Mouse (Mus musculus) MEL (cell line): ENCODE measurements around the gene Gm10803. TPM values are rescaled to one million over a fixed set of nuclear protein-coding genes. Genes with fewer than 3 reads are reported as not detected.

Experiments
- DNase-seq: peaks from one replicate; pipeline ENCODE4 v3.0.0; 2011; ENCODE audit warnings: low read depth, low spot score
- H3K27ac ChIP-seq: 2 replicates; pipeline ENCODE4 v1.5.1; 2012; ENCODE audit warnings: low read depth, mild to moderate bottlenecking, control low read depth, low read length, moderate library complexity; ENCODE audit not compliant: control insufficient read depth
- H3K27me3 ChIP-seq, 2 experiments: fragments of 150-350 bp in 1 of 2; sonication (generic) in 1 of 2; 2 replicates each; pipeline ENCODE4 v1.6.1; 2012; ENCODE audit warnings: low read length in 2 of 2, mild to moderate bottlenecking in 2 of 2, improper control_type of control experiment in 1 of 2, moderate library complexity in 1 of 2; ENCODE audit not compliant: insufficient read depth in 2 of 2, control insufficient read depth in 1 of 2
- H3K36me3 ChIP-seq, 2 experiments: 2 replicates each; pipeline ENCODE4 v1.6.1; 2012 to 2014; ENCODE audit warnings: low read length in 2 of 2, improper control_type of control experiment in 1 of 2, inconsistent platforms in 1 of 2, mild to moderate bottlenecking in 1 of 2; ENCODE audit not compliant: insufficient read depth in 2 of 2, control insufficient read depth in 1 of 2
- H3K4me1 ChIP-seq, 2 experiments: fragments of 150-350 bp in 1 of 2; sonication (generic) in 1 of 2; 2 replicates each; pipeline ENCODE4 v1.6.1; 2012; ENCODE audit warnings: low read length in 2 of 2, improper control_type of control experiment in 1 of 2, mild to moderate bottlenecking in 1 of 2; ENCODE audit not compliant: insufficient read depth in 2 of 2, control insufficient read depth in 1 of 2
- H3K4me3 ChIP-seq, 2 experiments: fragments of 150-350 bp in 1 of 2; sonication (generic) in 1 of 2; 2 replicates each; pipeline ENCODE4 v1.5.1; 2012; ENCODE audit warnings: low read depth in 2 of 2, low read length in 2 of 2, mild to moderate bottlenecking in 2 of 2, moderate library complexity in 2 of 2, control low read depth in 1 of 2, improper control_type of control experiment in 1 of 2; ENCODE audit not compliant: control insufficient read depth in 1 of 2, insufficient read depth in 1 of 2
- H3K79me2 ChIP-seq: 2 replicates; pipeline ENCODE4 v1.6.1; 2012; ENCODE audit warnings: mild to moderate bottlenecking, low read length, moderate library complexity; ENCODE audit not compliant: control insufficient read depth, poor library complexity, insufficient read depth
- H3K9ac ChIP-seq: 2 replicates; pipeline ENCODE4 v1.6.1; 2012; ENCODE audit warnings: low read depth, mild to moderate bottlenecking, control low read depth, low read length, moderate library complexity; ENCODE audit not compliant: control insufficient read depth, poor library complexity, severe bottlenecking
- H3K9me3 ChIP-seq: fragments of 150-350 bp; sonication (generic); replicated peaks from 2 replicates; pipeline ENCODE4 v1.6.1; 2012; ENCODE audit warnings: mild to moderate bottlenecking, low read length, improper control_type of control experiment, moderate library complexity; ENCODE audit not compliant: insufficient read depth
- CHD1 ChIP-seq: IDR thresholded peaks from 2 replicates; pipeline ENCODE4 v1.6.1; 2012; ENCODE audit warnings: low read depth, mild to moderate bottlenecking, inconsistent platforms, low read length, improper control_type of control experiment
- CHD2 ChIP-seq: IDR thresholded peaks from 2 replicates; pipeline ENCODE4 v1.6.1; 2011; ENCODE audit warnings: low read length, improper control_type of control experiment
- E2F4 ChIP-seq: IDR thresholded peaks from 2 replicates; pipeline ENCODE4 v1.6.1; 2011; ENCODE audit warnings: low read depth, low read length, improper control_type of control experiment, borderline replicate concordance
- EP300 ChIP-seq, 2 experiments: IDR thresholded peaks; 2 replicates each; pipeline ENCODE4 v1.6.1; 2011; ENCODE audit warnings: improper control_type of control experiment in 2 of 2, low read length in 2 of 2, low read depth in 1 of 2, mild to moderate bottlenecking in 1 of 2
- GATA1 ChIP-seq: IDR thresholded peaks from 2 replicates; pipeline ENCODE4 v1.6.1; 2011; ENCODE audit warnings: low read depth, low read length, improper control_type of control experiment
- MAX ChIP-seq: IDR thresholded peaks from 2 replicates; pipeline ENCODE4 v1.6.1; 2011; ENCODE audit warnings: low read length, improper control_type of control experiment
- MAZ ChIP-seq: IDR thresholded peaks from 2 replicates; pipeline ENCODE4 v1.6.1; 2012; ENCODE audit warnings: low read depth, mild to moderate bottlenecking, inconsistent platforms, low read length, improper control_type of control experiment
- MYB ChIP-seq: IDR thresholded peaks from 2 replicates; pipeline ENCODE4 v1.6.1; 2011; ENCODE audit warnings: mild to moderate bottlenecking, low read depth, low read length, improper control_type of control experiment
- MYC ChIP-seq: IDR thresholded peaks from 2 replicates; pipeline ENCODE4 v1.6.1; 2011; ENCODE audit warnings: low read depth, mild to moderate bottlenecking, low read length, improper control_type of control experiment, moderate library complexity
- NELFE ChIP-seq: IDR thresholded peaks from 2 replicates; pipeline ENCODE4 v1.6.1; 2011; ENCODE audit warnings: low read depth, low read length, improper control_type of control experiment
- POLR2AphosphoS5 ChIP-seq: IDR thresholded peaks from 2 replicates; pipeline ENCODE4 v1.6.1; 2012; ENCODE audit warnings: low read depth, borderline replicate concordance, mild to moderate bottlenecking, inconsistent platforms, low read length, moderate library complexity, mixed read lengths
- RAD21 ChIP-seq: IDR thresholded peaks from 2 replicates; pipeline ENCODE4 v1.6.1; 2011; ENCODE audit warnings: mild to moderate bottlenecking, low read depth, low read length, improper control_type of control experiment
- SMC3 ChIP-seq: IDR thresholded peaks from 2 replicates; pipeline ENCODE4 v1.6.1; 2011; ENCODE audit warnings: low read depth, low read length, improper control_type of control experiment
- TAL1 ChIP-seq: IDR thresholded peaks from 2 replicates; pipeline ENCODE4 v1.6.1; 2012; ENCODE audit warnings: mild to moderate bottlenecking, inconsistent platforms, low read length, moderate library complexity, mixed read lengths
- USF1 ChIP-seq: IDR thresholded peaks from 2 replicates; pipeline ENCODE4 v1.6.1; 2014; ENCODE audit warnings: low read depth, mild to moderate bottlenecking, inconsistent platforms, low read length, improper control_type of control experiment, moderate library complexity
- USF2 ChIP-seq, 2 experiments: IDR thresholded peaks; 2 replicates each; pipeline ENCODE4 v1.6.1; 2011 to 2012; ENCODE audit warnings: improper control_type of control experiment in 2 of 2, low read length in 2 of 2, borderline replicate concordance in 1 of 2, inconsistent platforms in 1 of 2, low read depth in 1 of 2, mild to moderate bottlenecking in 1 of 2; ENCODE audit not compliant: insufficient read depth in 1 of 2
- ZKSCAN1 ChIP-seq: IDR thresholded peaks from 2 replicates; pipeline ENCODE4 v1.6.1; 2012; ENCODE audit warnings: low read depth, mild to moderate bottlenecking, inconsistent platforms, low read length, improper control_type of control experiment, moderate library complexity
- ZMIZ1 ChIP-seq: IDR thresholded peaks from 2 replicates; pipeline ENCODE4 v1.6.1; 2012; ENCODE audit warnings: low read depth, mild to moderate bottlenecking, inconsistent platforms, low read length, improper control_type of control experiment, moderate library complexity
- ZNF384 ChIP-seq: IDR thresholded peaks from 2 replicates; pipeline ENCODE4 v1.6.1; 2012; ENCODE audit warnings: low read depth, mild to moderate bottlenecking, inconsistent platforms, low read length, improper control_type of control experiment
- polyA plus RNA-seq, 2 experiments: library from polyadenylated mRNA; stranded (reverse) in 1 of 2; unstranded in 1 of 2; fragments of >175 nt in 1 of 2; fragments of >200 nt in 1 of 2; gene quantifications; 2 replicates each; pipeline versions ENCODE4 v1.2.1 to v1.2.4; 2012; ENCODE audit warnings: low replicate concordance in 2 of 2, low read depth in 1 of 2; ENCODE audit not compliant: insufficient read length in 2 of 2, insufficient read depth in 1 of 2, missing spikeins in 1 of 2
- total RNA-seq: library from RNA; depleted of rRNA; stranded (reverse); fragments of 300-350 nt; gene quantifications from 2 replicates; pipeline ENCODE4 v1.2.3, GENCODE M21; 2012

The Gm10803 gene
- total and polyA plus RNA-seq, 3 experiments, result not detected

DNA sequence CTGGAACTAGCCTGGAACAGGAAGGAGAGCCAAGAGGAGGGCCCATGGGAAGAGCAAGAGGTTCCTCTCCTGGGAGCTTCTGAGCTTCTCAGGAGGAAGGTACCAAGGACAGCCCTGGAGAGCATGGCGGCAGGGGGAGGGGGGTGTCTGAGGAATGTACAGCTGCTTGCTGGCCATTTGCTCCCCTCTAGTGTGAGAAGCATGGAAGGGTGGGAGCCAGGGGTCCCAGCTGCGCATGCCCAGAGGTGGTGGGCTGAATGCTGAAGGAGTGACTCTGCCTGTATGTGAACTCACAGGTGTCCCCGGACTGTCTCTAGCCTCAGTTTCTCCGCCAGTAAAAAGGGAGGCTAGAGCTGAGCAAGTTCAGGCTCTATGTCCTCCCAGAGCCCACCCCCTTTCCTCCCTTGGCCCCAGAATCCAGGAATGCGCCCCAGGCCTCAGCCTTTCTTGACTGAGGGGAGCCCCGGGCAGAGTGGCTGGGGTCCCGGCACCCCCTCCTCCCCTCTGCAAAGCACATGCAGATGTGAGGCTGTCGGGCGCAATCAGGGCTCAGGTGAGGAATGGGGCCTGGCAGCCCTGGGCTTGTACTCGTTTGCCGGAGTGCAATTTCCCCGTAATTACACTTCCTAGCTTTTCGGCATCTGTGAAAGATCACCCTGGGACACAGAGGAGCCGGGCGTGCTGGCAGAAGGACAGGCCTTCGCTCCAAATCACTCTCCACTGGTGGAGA, 35.2 kb upstream of the Gm10803 start:
- Histone ChIP-seq H3K9me3 (no peaks in the 10 kb centered on the region), H3K4me1 (no peaks in the 10 kb centered on the region), H3K27me3 (peaks cover 11 to 19% of the 10 kb centered on the region in 2 experiments), H3K9ac (no peak overlapping the region), H3K4me3 (no peak overlapping the region), H3K79me2 (no peaks in the 10 kb centered on the region), H3K36me3 (no peaks in the 10 kb centered on the region), H3K27ac (no peak overlapping the region)
- no peak for DNase-seq
- TF ChIP-seq MAZ (no peak), RAD21 (no peak), MYB (no peak)

DNA sequence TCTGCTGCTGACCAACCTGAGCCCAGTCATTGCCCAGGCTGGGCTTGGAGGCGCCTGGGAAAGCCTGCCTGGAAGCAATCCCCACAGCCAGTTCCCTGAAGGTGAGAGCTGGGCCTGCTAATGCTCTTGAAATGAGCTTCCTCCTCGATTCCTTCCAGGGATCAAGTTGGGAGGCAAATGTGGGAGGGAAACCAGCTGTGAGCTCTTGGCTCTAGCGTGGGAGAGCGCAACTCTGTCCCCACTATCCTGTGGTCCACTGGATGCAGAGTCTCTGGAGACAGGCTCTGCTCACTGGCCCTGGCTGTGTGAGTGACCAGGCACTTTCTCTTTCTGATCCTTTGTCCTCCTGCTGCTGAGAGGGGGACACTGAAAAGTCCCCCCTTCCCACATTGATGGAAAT, 30.8 kb upstream of the Gm10803 start:
- DNase-seq, result no peak
- Histone ChIP-seq H3K79me2 (no peaks in the 10 kb centered on the region), H3K27ac (no peak overlapping the region)
- no peak for TF ChIP-seq ZMIZ1
- no peak for TF ChIP-seq MYB
- TF ChIP-seq USF2 (IDR thresholded peaks at IDR 0.05; ENCODE audit: borderline replicate concordance in 1 of 2, insufficient read depth in 1 of 2, low read depth in 1 of 2, low read length in 2 of 2), result no peak
- no peak for TF ChIP-seq MAX
- no peak for TF ChIP-seq E2F4
- no peak for TF ChIP-seq MYC
- no peak for TF ChIP-seq EP300 (IDR thresholded peaks at IDR 0.05; ENCODE audit: low read depth in 1 of 2, low read length in 2 of 2)
- no peak for TF ChIP-seq TAL1
- no peak for TF ChIP-seq NELFE
- TF ChIP-seq GATA1, result no peak
- no peak for TF ChIP-seq POLR2AphosphoS5
- TF ChIP-seq CHD2, result no peak
- no peak for TF ChIP-seq CHD1
- TF ChIP-seq ZKSCAN1, result no peak
- no peak for TF ChIP-seq MAZ
- no peak for TF ChIP-seq ZNF384
- no peak for TF ChIP-seq SMC3
- TF ChIP-seq USF1, result no peak
- TF ChIP-seq, all 39 proteins: peak for 0
- Histone ChIP-seq H3K9ac (no peak overlapping the region), H3K4me1 (no peaks in the 10 kb centered on the region), H3K4me3 (no peak overlapping the region), H3K27me3 (peaks cover 0 to 2% of the 10 kb centered on the region in 2 experiments; a peak in 1 of 4 replicates), H3K9me3 (no peaks in the 10 kb centered on the region), H3K36me3 (no peaks in the 10 kb centered on the region)
